Mouse (Mus musculus) erythroblast, embryonic 14.5 days (primary cell): ENCODE results near the gene Ppp2r3d. TPM values are rescaled to one million over a fixed set of nuclear protein-coding genes. Genes with fewer than 3 reads are reported as not detected.

Source experiments
- H3K27me3 ChIP-seq: 2 replicates; pipeline ENCODE4 v1.6.1; 2012; ENCODE audit warnings: inconsistent platforms; ENCODE audit not compliant: control insufficient read depth
- H3K36me3 ChIP-seq: 2 replicates; pipeline ENCODE4 v1.6.1; 2012; ENCODE audit warnings: mild to moderate bottlenecking, inconsistent platforms; ENCODE audit not compliant: control insufficient read depth
- H3K4me1 ChIP-seq: 2 replicates; pipeline ENCODE4 v1.6.1; 2012; ENCODE audit warnings: inconsistent platforms; ENCODE audit not compliant: control insufficient read depth
- H3K4me3 ChIP-seq: replicated peaks from 2 replicates; pipeline ENCODE3; 2012; ENCODE audit warnings: moderate library complexity, mild to moderate bottlenecking, inconsistent platforms
- H3K9me3 ChIP-seq: 2 replicates; pipeline ENCODE4 v1.6.1; 2012; ENCODE audit warnings: low read length, inconsistent platforms, mixed read lengths; ENCODE audit not compliant: control insufficient read depth
- GATA1 ChIP-seq: IDR thresholded peaks from 2 replicates; pipeline ENCODE4 v1.6.1; 2012; ENCODE audit warnings: low read length, inconsistent platforms, mixed read lengths
- TAL1 ChIP-seq: IDR thresholded peaks from 3 replicates; pipeline ENCODE4 v1.6.1; 2012; ENCODE audit warnings: low read length, inconsistent platforms, mixed read lengths
- polyA plus RNA-seq: library from polyadenylated mRNA; stranded (reverse); fragments of >175 nt; gene quantifications from 2 replicates; pipeline ENCODE4 v1.2.3, GENCODE M21; 2012

Gene Ppp2r3d
- polyA plus RNA-seq, 1 experiment = 6.7 TPM

DNA sequence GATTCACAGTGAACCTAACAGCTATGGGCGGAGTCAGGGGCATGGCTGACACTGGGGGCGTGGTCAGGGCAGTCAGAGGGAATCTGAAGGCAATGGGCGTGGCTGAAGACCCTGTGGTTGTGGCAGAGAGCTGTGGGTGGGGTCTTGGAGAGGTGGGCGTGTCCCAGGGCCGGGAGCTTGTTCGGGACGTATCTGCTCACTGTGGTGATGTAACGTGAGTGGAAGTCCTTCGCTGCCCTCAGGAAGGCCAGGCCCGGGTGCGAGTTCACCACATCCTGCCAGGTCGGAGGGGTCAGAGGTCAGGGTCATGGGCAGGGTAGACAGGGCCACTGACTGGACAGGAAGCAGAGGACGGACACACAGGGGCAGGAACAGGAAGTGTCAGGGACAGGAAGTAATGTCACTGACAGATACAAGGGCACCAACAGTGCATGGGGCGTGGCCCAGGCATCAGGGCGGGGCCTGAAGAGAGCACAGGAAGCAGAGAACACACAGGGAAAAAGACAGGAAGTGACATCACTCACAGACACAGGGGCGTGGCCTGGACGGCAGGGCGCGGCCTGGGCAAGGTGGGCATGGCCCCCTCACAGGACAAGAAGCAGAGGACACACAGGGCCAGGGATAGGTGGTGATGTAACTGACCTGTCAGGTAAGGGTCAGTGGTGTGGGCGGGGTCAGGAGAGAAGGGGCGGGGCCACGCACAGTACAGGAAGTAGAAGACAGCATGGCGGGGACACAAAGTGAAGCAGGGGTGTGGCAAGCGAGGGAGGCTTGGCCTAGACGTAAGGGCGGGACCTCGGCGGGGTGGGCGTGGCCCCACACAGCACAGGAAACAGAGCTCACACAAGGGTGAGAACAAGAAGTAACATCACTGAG is 36.6 kb downstream of the Ppp2r3d start:
- TF ChIP-seq GATA1 (no peak), TAL1 (no peak)
- Histone ChIP-seq H3K4me3 (no peak overlapping the region), H3K36me3 (peaks cover 37% of the 10 kb centered on the region), H3K27me3 (no peaks in the 10 kb centered on the region; the same call in 1 of the 2 replicates), H3K9me3 (peaks cover 41% of the 10 kb centered on the region), H3K4me1 (peaks cover 8% of the 10 kb centered on the region)

DNA sequence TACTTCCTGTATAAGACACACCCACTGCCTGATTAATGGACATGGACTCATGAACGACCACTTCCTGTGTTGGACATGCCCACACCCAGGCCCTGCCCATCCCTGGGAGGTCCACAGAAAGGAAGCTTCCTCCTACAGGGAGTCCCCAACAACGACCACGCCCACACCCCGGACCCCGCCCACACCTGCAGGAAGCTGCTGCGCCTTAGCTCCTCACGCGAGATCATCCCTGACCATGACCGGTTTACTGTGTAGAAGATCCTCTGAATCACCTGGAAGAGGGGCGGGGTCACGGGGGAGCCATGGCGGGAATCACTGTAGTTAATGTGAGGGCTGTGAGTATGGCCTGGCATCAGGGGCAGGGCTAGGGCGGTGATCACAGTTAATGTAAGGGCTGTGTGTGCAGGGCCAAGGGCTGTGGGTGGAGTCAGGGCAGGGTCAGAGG is 37.3 kb downstream of the Ppp2r3d start:
- Histone ChIP-seq H3K4me3 (no peak overlapping the region), H3K9me3 (peaks cover 41% of the 10 kb centered on the region), H3K4me1 (peaks cover 8% of the 10 kb centered on the region), H3K36me3 (peaks cover 37% of the 10 kb centered on the region), H3K27me3 (no peaks in the 10 kb centered on the region; the same call in 1 of the 2 replicates)
- no peak for TF ChIP-seq TAL1
- TF ChIP-seq GATA1 = no peak

DNA sequence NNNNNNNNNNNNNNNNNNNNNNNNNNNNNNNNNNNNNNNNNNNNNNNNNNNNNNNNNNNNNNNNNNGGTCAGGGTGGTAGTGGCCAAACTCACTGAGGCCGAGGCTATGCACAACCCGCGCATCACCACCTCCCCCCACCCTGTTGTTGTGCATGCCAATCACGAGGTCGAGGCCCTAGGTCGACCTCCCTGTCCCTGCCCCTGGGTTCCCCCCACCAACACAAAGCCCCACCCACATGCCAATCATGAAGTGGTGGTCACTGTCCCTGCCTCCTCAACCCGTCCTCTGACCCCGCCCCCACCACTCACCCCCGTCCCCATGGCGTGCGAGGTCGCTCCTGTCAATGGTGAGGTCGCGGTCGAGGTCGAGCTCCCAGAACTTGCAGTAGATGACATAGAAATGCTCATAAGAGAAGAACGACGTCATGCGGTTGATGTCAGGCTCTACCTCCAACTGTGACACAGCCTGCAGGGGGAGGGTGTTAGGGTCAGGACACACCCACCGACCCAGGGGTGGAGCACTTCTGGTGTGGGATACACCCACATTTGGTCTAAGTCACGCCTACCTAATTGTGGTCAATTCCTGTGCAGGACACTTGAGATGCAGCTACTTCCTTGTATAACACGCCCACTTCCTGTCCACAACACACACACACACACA is 37.9 kb downstream of the Ppp2r3d start:
- Histone ChIP-seq H3K9me3 (peaks cover 41% of the 10 kb centered on the region), H3K36me3 (peaks cover 37% of the 10 kb centered on the region), H3K4me3 (no peak overlapping the region), H3K27me3 (no peaks in the 10 kb centered on the region; the same call in 1 of the 2 replicates), H3K4me1 (peaks cover 8% of the 10 kb centered on the region)
- TF ChIP-seq GATA1 (no peak), TAL1 (no peak)

DNA sequence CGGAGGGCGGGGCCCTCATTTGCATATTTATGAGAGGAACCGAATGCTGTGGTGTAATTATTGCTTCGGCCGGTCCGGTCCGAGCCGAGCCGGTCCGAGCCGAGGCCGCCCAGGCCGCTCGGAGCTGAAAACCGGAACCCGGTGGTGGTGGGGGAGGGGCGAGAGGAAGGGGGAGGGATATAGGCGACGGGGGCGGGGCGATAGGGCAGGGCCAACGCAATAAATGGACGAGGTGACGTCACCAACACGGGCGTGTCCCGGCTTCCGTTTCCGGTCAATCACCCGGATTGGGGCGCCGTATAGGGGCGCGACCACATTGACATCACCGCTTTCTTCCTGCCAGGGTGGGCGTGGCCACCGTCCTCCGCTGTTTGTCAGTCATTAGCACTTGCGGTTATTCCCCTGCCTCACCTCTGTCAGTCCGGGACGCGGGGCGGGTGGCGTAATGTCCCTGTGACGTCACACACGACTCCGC is 51.2 kb downstream of the Ppp2r3d start:
- Histone ChIP-seq H3K27me3 (peaks cover 8% of the 10 kb centered on the region), H3K36me3 (no peaks in the 10 kb centered on the region), H3K4me1 (peaks cover 35% of the 10 kb centered on the region), H3K9me3 (peaks cover 21% of the 10 kb centered on the region), H3K4me3 (peak overlapping the region; percentile 69)
- TF ChIP-seq GATA1 = no peak
- no peak for TF ChIP-seq TAL1

DNA sequence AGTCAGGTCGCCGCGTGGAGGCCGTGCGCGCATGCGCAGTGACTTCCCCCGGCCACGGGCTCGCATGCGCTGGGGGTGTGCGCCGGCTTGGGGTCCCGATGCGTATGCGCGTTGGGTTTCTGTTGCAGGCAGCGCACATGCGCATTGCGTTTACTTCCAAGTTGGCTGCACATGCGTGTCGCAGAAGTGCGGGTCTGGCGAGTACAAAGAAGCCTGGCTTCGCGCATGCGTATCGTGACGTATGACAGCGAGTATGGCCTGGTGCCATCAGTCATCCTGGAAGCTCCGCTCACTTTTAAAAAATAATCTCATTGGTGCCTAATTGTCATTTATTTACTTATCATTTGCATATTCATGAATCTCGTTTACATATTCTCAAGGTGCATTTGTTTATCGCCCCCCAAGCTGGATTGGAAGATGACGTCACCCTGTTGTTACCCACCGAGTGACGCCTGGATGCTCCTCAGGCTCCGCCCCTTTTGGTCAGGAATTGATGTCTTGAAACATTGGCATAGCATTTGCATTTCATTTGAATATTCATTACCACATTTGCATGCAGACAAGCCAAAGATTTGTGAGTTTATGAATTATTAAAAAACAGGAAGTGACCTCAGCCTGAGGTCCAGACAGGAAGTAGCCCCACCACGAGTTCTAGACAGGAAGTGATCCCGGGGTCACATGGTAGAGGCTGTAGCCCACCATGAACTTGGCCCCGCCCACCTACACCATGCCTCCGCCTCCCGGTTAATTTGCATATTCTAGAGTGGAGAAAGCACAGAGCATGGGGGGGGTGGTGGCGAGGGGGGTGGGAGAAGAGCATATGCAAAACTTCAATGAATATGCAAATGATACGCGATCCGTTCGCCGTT is 51.9 kb downstream of the Ppp2r3d start:
- Histone ChIP-seq H3K36me3 (no peaks in the 10 kb centered on the region), H3K4me3 (peak overlapping the region; percentile 69), H3K9me3 (peaks cover 21% of the 10 kb centered on the region), H3K27me3 (peaks cover 8% of the 10 kb centered on the region), H3K4me1 (peaks cover 35% of the 10 kb centered on the region)
- TF ChIP-seq TAL1 = no peak
- TF ChIP-seq GATA1 = no peak

DNA sequence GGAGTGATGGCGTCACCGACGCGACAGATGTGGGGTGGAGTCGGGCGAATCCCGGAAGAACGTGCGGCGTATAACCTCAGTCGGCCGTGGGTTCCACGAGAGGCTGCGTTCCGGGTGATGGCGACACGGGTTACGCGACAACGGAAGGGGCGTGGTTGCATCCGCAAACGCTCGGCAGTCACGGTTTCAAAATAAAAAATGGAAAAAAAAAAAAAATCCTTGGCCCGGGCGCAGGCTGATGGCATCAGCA is 52.5 kb downstream of the Ppp2r3d start:
- H3K9me3 ChIP-seq = peaks cover 21% of the 10 kb centered on the region
- H3K4me3 ChIP-seq = peak overlapping the region; percentile 69
- peaks cover 35% of the 10 kb centered on the region for H3K4me1 ChIP-seq
- H3K27me3 ChIP-seq = peaks cover 8% of the 10 kb centered on the region
- no peaks in the 10 kb centered on the region for H3K36me3 ChIP-seq
- TF ChIP-seq GATA1 = no peak
- TF ChIP-seq TAL1 = no peak

DNA sequence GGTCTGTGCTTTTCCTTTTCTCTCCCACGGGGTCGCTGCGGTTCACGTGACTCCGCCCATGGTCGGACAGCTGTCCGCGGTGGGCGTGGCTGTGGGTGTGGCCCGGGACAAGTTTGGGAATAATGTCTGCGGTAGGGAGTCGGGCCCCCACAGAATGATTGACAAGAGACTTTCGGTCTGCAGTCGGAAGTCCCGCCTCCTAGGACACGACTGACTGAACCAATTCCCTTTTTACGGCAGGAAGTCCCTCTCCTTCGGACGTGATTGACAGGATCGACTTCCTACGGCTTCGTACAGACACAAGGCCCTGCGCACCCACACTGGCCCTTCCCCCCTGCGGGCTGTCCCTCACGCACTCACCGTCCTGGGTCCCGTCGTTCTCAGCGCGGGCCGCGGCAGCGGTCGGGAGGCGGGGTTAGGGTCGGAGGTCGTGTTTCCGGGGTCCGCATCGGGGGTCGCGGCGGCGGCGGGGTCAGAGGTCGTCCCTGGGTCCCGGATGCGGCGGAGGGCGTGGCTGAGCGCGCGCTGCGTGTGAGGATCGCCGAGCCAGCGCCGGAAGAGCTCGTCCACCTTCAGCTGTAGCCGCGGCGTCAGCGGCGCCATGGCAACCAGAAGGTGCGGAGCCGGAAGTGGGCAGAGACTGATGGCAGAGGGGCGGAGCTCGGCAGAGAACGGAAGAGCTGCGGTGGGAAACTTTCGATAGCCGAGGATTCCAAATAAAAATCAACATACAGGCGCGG is 53.0 kb downstream of the Ppp2r3d start:
- peaks cover 8% of the 10 kb centered on the region for H3K27me3 ChIP-seq
- peaks cover 35% of the 10 kb centered on the region for H3K4me1 ChIP-seq
- TF ChIP-seq TAL1 (no peak), GATA1 (no peak)
- H3K4me3 ChIP-seq = peak overlapping the region; percentile 69
- H3K36me3 ChIP-seq = no peaks in the 10 kb centered on the region
- H3K9me3 ChIP-seq = peaks cover 21% of the 10 kb centered on the region

DNA sequence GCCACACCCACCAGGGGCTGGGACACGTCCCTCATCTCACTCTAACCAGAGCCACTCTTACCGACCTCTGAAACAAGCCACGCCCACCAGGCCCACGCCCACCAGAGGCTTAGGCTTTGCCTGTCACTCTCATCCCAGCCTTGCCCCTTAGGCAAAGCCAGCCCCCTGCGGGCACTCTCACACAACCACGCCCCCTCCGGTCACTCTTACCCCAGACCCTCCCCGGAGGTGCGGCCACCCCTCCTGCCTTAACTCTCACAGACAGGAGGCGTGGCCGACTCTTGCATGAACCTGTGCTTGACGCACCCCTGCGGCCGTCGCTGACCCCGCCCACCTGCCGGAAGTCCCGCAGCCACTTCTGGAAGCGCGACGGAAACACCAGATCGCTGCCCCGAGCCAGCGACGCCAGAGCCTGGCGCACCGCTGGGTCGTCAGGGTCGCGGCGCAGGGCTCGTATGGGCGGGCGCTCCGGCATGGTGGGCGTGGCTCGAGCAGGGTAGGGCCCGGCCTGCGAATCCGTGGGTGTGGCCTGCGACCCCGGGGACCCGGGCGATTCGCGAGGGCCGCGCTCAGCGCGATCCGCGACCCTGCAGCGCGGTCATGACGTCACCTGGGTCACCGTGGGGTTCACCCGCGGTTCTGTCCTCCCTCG is 53.7 kb downstream of the Ppp2r3d start:
- Histone ChIP-seq H3K4me1 (peaks cover 35% of the 10 kb centered on the region), H3K9me3 (peaks cover 21% of the 10 kb centered on the region), H3K36me3 (no peaks in the 10 kb centered on the region), H3K4me3 (peak overlapping the region; percentile 69), H3K27me3 (peaks cover 4% of the 10 kb centered on the region)
- TF ChIP-seq GATA1 (no peak), TAL1 (no peak)
